In genomic region chr3:130310694-130311305, GRCm38 (mm10) we compare ENCODE assay signal across 12 mouse cellular contexts.
DNase-seq lines count a peak whose midpoint lies in the region; ATAC-seq lines count a peak whose summit lies in the region.
"Had no signal": no experiment of that assay in that cellular context is flagged by ENCODE, and none has a peak within 500 bp of the region (broad histone marks: within the 10 kb centered on the region; RNA-seq: fewer than 3 reads in every experiment).

No protein-coding gene starts in this region.

- H3K4me3 ChIP-seq in hindbrain, embryonic 12.5 days = no peak overlapping the region
- H3K4me3 ChIP-seq: embryonic facial prominence, embryonic 15.5 days; stomach, embryonic 15.5 days had no signal

- H3K4me2 ChIP-seq in hindbrain, embryonic 12.5 days (replicated peaks) = 0 out of 2 replicates have a peak overlapping the region, but pooled peaks have one; percentile 21
- H3K4me2 ChIP-seq: embryonic facial prominence, embryonic 15.5 days; stomach, embryonic 15.5 days had no signal

- peaks cover 7% of the 10 kb centered on the region; the same call in 1 of the 2 replicates for H3K4me1 ChIP-seq in hindbrain, embryonic 12.5 days
- H3K4me1 ChIP-seq: stomach, embryonic 15.5 days had no signal

- no peak overlapping the region for H3K9ac ChIP-seq in hindbrain, embryonic 12.5 days
- H3K9ac ChIP-seq: embryonic facial prominence, embryonic 15.5 days; stomach, embryonic 15.5 days had no signal

- H3K36me3 ChIP-seq in hindbrain, embryonic 12.5 days = no peaks in the 10 kb centered on the region
- H3K36me3 ChIP-seq: embryonic facial prominence, embryonic 15.5 days; stomach, embryonic 15.5 days had no signal

- no peaks in the 10 kb centered on the region for H3K9me3 ChIP-seq in hindbrain, embryonic 12.5 days (replicated peaks)
- H3K9me3 ChIP-seq: embryonic facial prominence, embryonic 15.5 days; stomach, embryonic 15.5 days had no signal

- ATAC-seq in hindbrain, embryonic 12.5 days (ENCODE audit: low FRiP score) = peak; percentile 88
- ATAC-seq: inflammation-experienced regulatory T-cells, adult 6 months had no signal

- H3K27ac ChIP-seq in hindbrain, embryonic 12.5 days = 0 out of 2 replicates have a peak overlapping the region, but pooled peaks have one; percentile 17
- H3K27ac ChIP-seq: embryonic facial prominence, embryonic 15.5 days; stomach, embryonic 15.5 days had no signal

- DNase-seq in embryo, embryonic 10 days (ENCODE audit: low spot score) = peak; percentile 35
- DNase-seq in embryo, embryonic 9.5 days (ENCODE audit: extremely low spot score) = no peak
- DNase-seq in embryo, embryonic 10.5 days (ENCODE audit: low spot score) = peak; percentile 42
- DNase-seq in lung, postnatal 4 days = peak; percentile 37 to 47
- no peak for DNase-seq in gastrocnemius, adult 8-10 months (ENCODE audit: low spot score in 2 of 2)
- no peak for DNase-seq in ovary, postnatal 10 days (ENCODE audit: low spot score)
- DNase-seq in spleen, postnatal 4 days (ENCODE audit: low spot score in 2 of 2) = no peak
- DNase-seq: gastrocnemius, postnatal 14 days had no signal

- no peaks in the 10 kb centered on the region for H3K27me3 ChIP-seq in hindbrain, embryonic 12.5 days
- H3K27me3 ChIP-seq: embryonic facial prominence, embryonic 15.5 days; stomach, embryonic 15.5 days had no signal

- 44% methylated on average over 14 of the region's 14 CpGs for WGBS in hindbrain, embryonic 12.5 days

Comparison
In these comparisons a context has a peak if more than half of its experiments do, and no peak if none do; other contexts are left out.
1. DNase-seq: peak in embryo, embryonic 10 days (single experiment), embryo, embryonic 10.5 days (single experiment) and lung, postnatal 4 days (2 of 2); none in embryo, embryonic 9.5 days (single experiment), gastrocnemius, adult 8-10 months (0 of 2), ovary, postnatal 10 days (single experiment) and spleen, postnatal 4 days (0 of 2).